Mouse (Mus musculus) spleen, adult 2 months (tissue): ENCODE measurements around the gene Lepr. TPM values are rescaled to one million over a fixed set of nuclear protein-coding genes. Genes with fewer than 3 reads are reported as not detected.
"Not testable (repeated sequence)": the region's sequence is repeated elsewhere in the genome, so short reads cannot be mapped to it uniquely, and the experiment has no call there.

ENCODE experiments used
- DNase-seq, 2 experiments: peaks; one replicate each; pipeline versions ENCODE4 v3.0.0 to v3.0.0-alpha.2; 2012 to 2021; ENCODE audit warnings: low spot score in 2 of 2, low read depth in 1 of 2
- H3K27ac ChIP-seq: fragments of 200-500 bp; 2 replicates; pipeline ENCODE4 v1.5.1; 2012; ENCODE audit warnings: low read length, inconsistent platforms; ENCODE audit not compliant: insufficient read depth
- H3K27me3 ChIP-seq: fragments of 200-500 bp; 2 replicates; pipeline ENCODE4 v1.6.1; 2012; ENCODE audit warnings: mild to moderate bottlenecking, moderate library complexity, low read length, inconsistent platforms; ENCODE audit not compliant: control insufficient read depth, insufficient read depth
- H3K36me3 ChIP-seq: fragments of 200-500 bp; 2 replicates; pipeline ENCODE4 v1.6.1; 2012; ENCODE audit warnings: mild to moderate bottlenecking, low read length, inconsistent platforms; ENCODE audit not compliant: control insufficient read depth, insufficient read depth
- H3K4me1 ChIP-seq: fragments of 200-500 bp; 2 replicates; pipeline ENCODE4 v1.6.1; 2011; ENCODE audit warnings: inconsistent platforms; ENCODE audit not compliant: control insufficient read depth, insufficient read depth, insufficient read length
- H3K4me3 ChIP-seq: fragments of 200-500 bp; 2 replicates; pipeline ENCODE4 v1.5.1; 2011; ENCODE audit warnings: mild to moderate bottlenecking, inconsistent platforms; ENCODE audit not compliant: insufficient read depth, insufficient read length; ENCODE audit errors: extremely low read depth
- CTCF ChIP-seq: fragments of 200-500 bp; IDR thresholded peaks from 2 replicates; pipeline ENCODE4 v1.5.1; 2011; ENCODE audit warnings: mild to moderate bottlenecking, inconsistent platforms; ENCODE audit not compliant: insufficient read depth, insufficient read length, insufficient replicate concordance; ENCODE audit errors: extremely low read depth
- POLR2A ChIP-seq: fragments of 200-500 bp; IDR thresholded peaks from 2 replicates; pipeline ENCODE4 v1.6.1; 2011; ENCODE audit warnings: low read depth, low read length, inconsistent platforms
- WGBS: fragments of 180-500 bp; shearing (Covaris S2); methylation state at CpG from one replicate; pipeline ENCODE4 v1.1.7; 2018; 5-methylcytosine and 5-hydroxymethylcytosine counted together
- polyA plus RNA-seq: library from polyadenylated mRNA; depleted of rRNA; stranded (reverse); fragments of >200 nt; gene quantifications from 2 replicates; pipeline ENCODE4 v1.2.3, GENCODE M21; 2012; rRNA removed

Lepr gene
- polyA plus RNA-seq, 1 experiment, result 2.5 TPM

DNA sequence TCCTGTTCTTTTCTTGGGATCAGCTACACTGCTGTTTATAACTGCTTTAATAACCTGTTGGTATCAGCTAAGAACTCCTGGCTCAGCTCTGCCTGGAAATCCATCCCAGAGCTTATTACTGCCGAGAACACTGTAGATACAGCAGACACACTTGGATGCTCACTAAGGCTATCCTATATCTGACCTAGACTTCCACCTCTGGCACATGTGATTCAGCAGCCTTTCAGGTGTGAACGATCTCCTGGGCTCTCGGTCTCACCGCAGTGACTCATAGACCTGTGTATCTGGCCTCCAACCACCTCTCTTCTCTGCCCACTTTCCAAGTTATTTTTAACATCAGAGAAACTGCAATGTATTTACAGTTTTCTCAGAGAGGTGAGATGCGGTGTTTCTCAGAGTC is 43.3 kb downstream of the Lepr start:
- no peaks in the 10 kb centered on the region for H3K4me1 ChIP-seq
- 94% methylated on average over 5 of the region's 5 CpGs for WGBS
- no peaks in the 10 kb centered on the region for H3K27me3 ChIP-seq
- no peaks in the 10 kb centered on the region for H3K36me3 ChIP-seq
- no peak overlapping the region for H3K4me3 ChIP-seq
- no peak overlapping the region for H3K27ac ChIP-seq
- DNase-seq, result no peak
- no peak for TF ChIP-seq CTCF
- TF ChIP-seq POLR2A, result no peak

DNA sequence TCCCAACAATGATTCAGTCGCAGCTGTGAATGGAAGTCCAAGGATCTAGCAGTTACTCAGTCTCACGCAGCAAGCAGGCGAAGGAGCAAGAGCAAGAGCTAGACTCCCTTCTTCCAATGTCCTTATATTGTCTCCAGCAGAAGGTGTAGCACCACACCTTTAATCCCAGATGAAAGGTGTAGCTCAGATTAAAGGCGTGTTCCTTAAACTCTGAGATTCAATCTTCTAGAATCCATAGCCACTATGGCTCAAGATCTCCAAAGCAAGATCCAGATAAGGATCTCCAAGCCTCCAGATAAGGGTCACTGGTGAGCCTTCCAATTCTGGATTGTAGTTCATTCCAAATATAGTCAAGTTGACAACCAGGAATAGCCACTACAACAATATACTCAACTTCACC is 126.7 kb downstream of the Lepr start, which contains the start of gene B020004J07Rik:
Gene B020004J07Rik, minus strand, starts transcription at position 101 of the 400 bp plus-strand sequence.
- not testable (repeated sequence) for H3K4me3 ChIP-seq, DNase-seq, H3K27ac ChIP-seq, H3K4me1 ChIP-seq, H3K36me3 ChIP-seq, H3K27me3 ChIP-seq
- 82% methylated on average over 4 of the region's 4 CpGs for WGBS

DNA sequence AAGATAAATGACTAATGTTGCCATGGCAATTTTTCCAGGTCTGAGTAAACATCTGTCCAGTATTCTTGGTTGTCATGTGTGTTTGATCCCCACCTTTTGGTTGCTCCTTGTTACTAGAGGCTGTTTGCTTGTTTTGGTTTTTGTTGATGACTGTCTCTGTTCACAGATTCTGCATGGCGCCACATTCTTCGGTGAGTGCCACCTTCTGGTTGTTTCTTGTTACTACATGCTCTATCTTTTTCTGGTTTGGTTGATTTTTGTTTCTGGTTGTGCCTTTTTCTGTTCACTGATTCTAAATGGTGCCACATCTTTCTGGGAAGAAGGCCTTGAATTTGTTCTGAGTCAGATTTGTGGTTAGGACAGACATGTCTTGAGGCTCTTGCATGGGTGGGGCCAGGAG is 133.7 kb downstream of the Lepr start:
- TF ChIP-seq POLR2A (no peak), CTCF (no peak)
- no peak for DNase-seq
- no peak overlapping the region for H3K27ac ChIP-seq
- H3K36me3 ChIP-seq, result no peaks in the 10 kb centered on the region
- WGBS, result 63% methylated on average over 2 of the region's 2 CpGs
- H3K4me1 ChIP-seq, result no peaks in the 10 kb centered on the region
- H3K27me3 ChIP-seq, result no peaks in the 10 kb centered on the region
- H3K4me3 ChIP-seq, result no peak overlapping the region

DNA sequence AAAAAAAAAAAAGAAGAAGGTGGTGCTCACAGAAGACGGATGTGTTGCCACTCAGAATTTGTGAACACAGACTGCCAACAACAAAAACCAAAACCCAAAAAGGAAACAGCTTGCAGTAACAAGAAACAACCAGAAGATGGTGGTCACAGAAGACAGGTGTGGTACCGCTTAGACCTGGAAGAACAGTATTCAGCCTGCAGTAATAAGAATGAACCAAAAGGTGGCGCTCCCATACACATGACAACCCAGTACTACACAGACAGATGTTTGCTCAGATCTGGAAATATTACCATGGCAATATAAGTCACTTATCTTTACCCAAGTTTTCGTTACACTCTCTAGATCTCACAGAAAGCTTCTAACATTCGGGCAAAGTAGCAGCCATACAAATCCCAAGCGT is 143.7 kb downstream of the Lepr start:
- no peak for TF ChIP-seq CTCF
- TF ChIP-seq POLR2A, result no peak
- Histone ChIP-seq H3K4me1 (no peaks in the 10 kb centered on the region), H3K27ac (no peak overlapping the region), H3K27me3 (no peaks in the 10 kb centered on the region), H3K36me3 (no peaks in the 10 kb centered on the region), H3K4me3 (no peak overlapping the region)
- no peak for DNase-seq
- 57% methylated on average over 6 of the region's 6 CpGs for WGBS

DNA sequence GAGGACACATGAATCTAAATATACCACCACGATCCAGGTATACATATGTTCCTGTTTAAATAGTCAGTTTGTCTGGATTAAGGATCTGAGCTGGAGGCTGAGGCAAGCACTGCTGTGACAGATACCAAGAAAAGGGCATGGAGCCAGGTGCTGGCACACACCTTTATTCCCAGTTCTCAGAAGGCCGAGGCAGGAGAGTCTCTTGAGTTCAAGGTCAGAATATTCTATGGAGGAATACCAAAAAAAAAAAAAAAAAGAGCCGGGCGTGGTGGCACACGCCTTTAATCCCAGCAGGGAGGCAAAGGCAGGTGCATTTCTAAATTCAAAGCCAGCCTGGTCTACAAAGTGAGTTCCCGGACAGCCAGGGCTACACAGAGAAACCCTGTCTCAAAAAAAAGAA is 145.1 kb downstream of the Lepr start:
- Histone ChIP-seq H3K36me3 (no peaks in the 10 kb centered on the region), H3K4me1 (no peaks in the 10 kb centered on the region), H3K4me3 (no peak overlapping the region), H3K27me3 (no peaks in the 10 kb centered on the region), H3K27ac (no peak overlapping the region)
- 86% methylated on average over 6 of the region's 6 CpGs for WGBS
- no peak for DNase-seq
- TF ChIP-seq CTCF, result no peak
- TF ChIP-seq POLR2A, result no peak

Other genes starting within 250 kb of the Lepr start
- gene Dnajc6, start 220.8 kb upstream of the Lepr start, polyA plus RNA-seq, result 1.6 and 1.7 TPM in 2 replicates
- 41.0 and 41.7 TPM in 2 replicates for gene Leprot, start 69.7 kb upstream of the Lepr start, polyA plus RNA-seq
- gene B020004J07Rik, start 126.6 kb downstream of the Lepr start, polyA plus RNA-seq, result not detected in 2 replicates
- gene C130073F10Rik, start 176.4 kb downstream of the Lepr start, polyA plus RNA-seq, result not detected in 2 replicates
- not detected in 2 replicates for gene Gm12800, start 191.7 kb downstream of the Lepr start, polyA plus RNA-seq
- gene Gm12794, start 223.0 kb downstream of the Lepr start, polyA plus RNA-seq, result not detected in 2 replicates